18 mouse cellular contexts compared by ENCODE assay signal in the genomic region with DNA sequence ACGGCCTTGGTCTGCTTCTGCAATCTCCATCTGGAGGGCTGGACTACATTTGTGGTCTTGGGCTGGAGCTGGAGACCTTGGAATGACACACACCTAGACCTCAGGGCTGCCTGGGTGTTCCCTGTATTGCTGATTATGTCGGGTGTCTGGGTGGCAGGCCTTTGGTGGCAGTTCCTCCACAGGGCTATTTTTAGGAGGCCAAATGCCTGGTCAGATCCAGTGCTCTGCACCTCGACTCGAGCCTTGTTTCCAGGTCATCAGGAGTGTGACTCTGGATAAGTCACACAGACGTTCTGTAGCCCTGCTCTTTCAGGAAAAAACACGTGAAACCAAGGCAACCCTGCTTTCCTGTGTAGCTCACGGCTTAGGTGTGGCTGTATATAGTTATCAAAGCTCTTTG.
ATAC-seq lines count a peak whose summit lies in the region.
"Had no signal": no experiment of that assay in that cellular context is flagged by ENCODE, and none has a peak within 500 bp of the region (broad histone marks: within the 10 kb centered on the region; RNA-seq: fewer than 3 reads in every experiment).

No protein-coding gene starts in this region.

- 87% methylated on average over 7 of the region's 7 CpGs for WGBS in hindbrain, embryonic 13.5 days
- 91% methylated on average over 7 of the region's 7 CpGs for WGBS in hindbrain, embryonic 12.5 days
- WGBS in heart, embryonic 11.5 days (ENCODE audit: insufficient replicate concordance): 37% methylated on average over 7 of the region's 7 CpGs
- 32% methylated on average over 7 of the region's 7 CpGs for WGBS in heart, embryonic 16.5 days

- ATAC-seq in hindbrain, embryonic 13.5 days (ENCODE audit: low FRiP score): no peak
- ATAC-seq in hindbrain, embryonic 12.5 days (ENCODE audit: low FRiP score): no peak
- ATAC-seq in heart, embryonic 11.5 days (replicated peaks; ENCODE audit: insufficient number of reproducible peaks, low FRiP score, low TSS enrichment): no peak
- peak; percentile 45 for ATAC-seq in heart, embryonic 16.5 days (replicated peaks; ENCODE audit: extremely low read depth, insufficient read depth, low FRiP score)
- no peak for ATAC-seq in erythroid progenitor cell, adult 5-6 weeks (replicated peaks; ENCODE audit: low FRiP score, poor library complexity, severe bottlenecking)
- ATAC-seq in megakaryocyte, adult 5-6 weeks (ENCODE audit: poor library complexity, severe bottlenecking): no peak
- no peak for ATAC-seq in monocyte, adult 5-6 weeks (replicated peaks; ENCODE audit: insufficient number of reproducible peaks, low FRiP score, low TSS enrichment, poor library complexity, severe bottlenecking)
- ATAC-seq: CD4-positive, CD25-positive, alpha-beta regulatory T cell, adult 4 months; forebrain, embryonic 16.5 days; intestine, embryonic 16.5 days; lung, postnatal 0 days had no signal

- H3K9me3 ChIP-seq in hindbrain, embryonic 13.5 days: no peaks in the 10 kb centered on the region
- H3K9me3 ChIP-seq in hindbrain, embryonic 12.5 days (replicated peaks): no peaks in the 10 kb centered on the region
- H3K9me3 ChIP-seq in heart, embryonic 11.5 days (replicated peaks; ENCODE audit: control insufficient read depth, low read length): no peaks in the 10 kb centered on the region
- no peaks in the 10 kb centered on the region for H3K9me3 ChIP-seq in heart, embryonic 16.5 days (replicated peaks; ENCODE audit: control insufficient read depth, low read length)
- H3K9me3 ChIP-seq: embryonic facial prominence, embryonic 13.5 days; limb, embryonic 10.5 days; limb, embryonic 15.5 days; liver, embryonic 13.5 days; neural tube, embryonic 15.5 days had no signal

- H3K4me2 ChIP-seq in hindbrain, embryonic 13.5 days: no peak overlapping the region
- no peak overlapping the region for H3K4me2 ChIP-seq in hindbrain, embryonic 12.5 days (replicated peaks)
- H3K4me2 ChIP-seq in heart, embryonic 11.5 days: no peak overlapping the region
- no peak overlapping the region for H3K4me2 ChIP-seq in heart, embryonic 16.5 days (ENCODE audit: low read depth, low read length)
- H3K4me2 ChIP-seq: embryonic facial prominence, embryonic 13.5 days; limb, embryonic 15.5 days; liver, embryonic 13.5 days; neural tube, embryonic 15.5 days had no signal

- no peaks in the 10 kb centered on the region for H3K27me3 ChIP-seq in hindbrain, embryonic 13.5 days
- no peaks in the 10 kb centered on the region for H3K27me3 ChIP-seq in hindbrain, embryonic 12.5 days
- no peaks in the 10 kb centered on the region for H3K27me3 ChIP-seq in heart, embryonic 11.5 days (ENCODE audit: control insufficient read depth, insufficient read depth, low read length)
- no peaks in the 10 kb centered on the region for H3K27me3 ChIP-seq in heart, embryonic 16.5 days (ENCODE audit: control insufficient read depth, insufficient read depth, low read length)
- H3K27me3 ChIP-seq: embryonic facial prominence, embryonic 13.5 days; limb, embryonic 15.5 days; liver, embryonic 13.5 days; neural tube, embryonic 15.5 days had no signal

- no peak overlapping the region for H3K9ac ChIP-seq in hindbrain, embryonic 13.5 days
- H3K9ac ChIP-seq in hindbrain, embryonic 12.5 days: no peak overlapping the region
- no peak overlapping the region for H3K9ac ChIP-seq in heart, embryonic 11.5 days (ENCODE audit: low read depth, low read length)
- H3K9ac ChIP-seq in heart, embryonic 16.5 days (ENCODE audit: low read length): no peak overlapping the region
- H3K9ac ChIP-seq: embryonic facial prominence, embryonic 13.5 days; limb, embryonic 15.5 days; liver, embryonic 13.5 days; neural tube, embryonic 15.5 days had no signal

- H3K4me1 ChIP-seq in hindbrain, embryonic 13.5 days (replicated peaks): peaks cover 59% of the 10 kb centered on the region
- H3K4me1 ChIP-seq in hindbrain, embryonic 12.5 days: peaks cover 40% of the 10 kb centered on the region
- peaks cover 44% of the 10 kb centered on the region for H3K4me1 ChIP-seq in heart, embryonic 11.5 days (ENCODE audit: control insufficient read depth, insufficient read depth, low read length)
- peaks cover 43% of the 10 kb centered on the region for H3K4me1 ChIP-seq in heart, embryonic 16.5 days (ENCODE audit: control insufficient read depth, insufficient read depth, low read length)

- 0 out of 2 replicates have a peak overlapping the region, but pooled peaks have one; percentile 35 for H3K27ac ChIP-seq in hindbrain, embryonic 13.5 days
- no peak overlapping the region for H3K27ac ChIP-seq in hindbrain, embryonic 12.5 days
- H3K27ac ChIP-seq in heart, embryonic 11.5 days (ENCODE audit: low read depth, low read length): peak overlapping the region; percentile 67
- H3K27ac ChIP-seq in heart, embryonic 16.5 days (ENCODE audit: low read length): peak overlapping the region; percentile 71
- H3K27ac ChIP-seq: embryonic facial prominence, embryonic 13.5 days; kidney, postnatal 0 days; limb, embryonic 10.5 days; limb, embryonic 15.5 days; liver, embryonic 13.5 days; stomach, postnatal 0 days had no signal

- no peak overlapping the region for H3K4me3 ChIP-seq in hindbrain, embryonic 13.5 days
- no peak overlapping the region for H3K4me3 ChIP-seq in hindbrain, embryonic 12.5 days
- no peak overlapping the region for H3K4me3 ChIP-seq in heart, embryonic 11.5 days (ENCODE audit: low read depth, low read length)
- no peak overlapping the region for H3K4me3 ChIP-seq in heart, embryonic 16.5 days (ENCODE audit: low read length)
- H3K4me3 ChIP-seq: embryonic facial prominence, embryonic 13.5 days; limb, embryonic 10.5 days; limb, embryonic 15.5 days; liver, embryonic 13.5 days; neural tube, embryonic 15.5 days had no signal

- H3K36me3 ChIP-seq in hindbrain, embryonic 13.5 days: peaks cover 15% of the 10 kb centered on the region
- H3K36me3 ChIP-seq in hindbrain, embryonic 12.5 days: peaks cover 27% of the 10 kb centered on the region
- H3K36me3 ChIP-seq in heart, embryonic 11.5 days (ENCODE audit: control insufficient read depth, insufficient read depth, low read length): peaks cover 5% of the 10 kb centered on the region; the same call in 1 of the 2 replicates
- no peaks in the 10 kb centered on the region for H3K36me3 ChIP-seq in heart, embryonic 16.5 days (ENCODE audit: control insufficient read depth, insufficient read depth)
- H3K36me3 ChIP-seq: limb, embryonic 15.5 days; neural tube, embryonic 15.5 days had no signal
